Comparison of ENCODE assay signal across 8 mouse cellular contexts in genomic region chr17:84268450-84268849, GRCm38 (mm10).
A peak's percentile ranks its signal among the peaks of the same experiment; 100 is the strongest.
DNase-seq lines count a peak whose midpoint lies in the region; ATAC-seq and TF ChIP-seq lines count a peak whose summit lies in the region.
"Had no signal": no experiment of that assay in that cellular context is flagged by ENCODE, and none has a peak within 500 bp of the region (broad histone marks: within the 10 kb centered on the region; RNA-seq: fewer than 3 reads in every experiment).

No protein-coding gene starts in this region.

- H3K79me2 ChIP-seq in MEL (ENCODE audit: control insufficient read depth, insufficient read depth, low read length, poor library complexity) = 0 out of 2 replicates have a peak, but pooled peaks cover 1% of the 10 kb centered on the region

- peak; percentile 50 for ATAC-seq in common myeloid progenitor, adult 5-6 weeks (replicated peaks; ENCODE audit: low read depth, poor library complexity, severe bottlenecking)
- no peak for ATAC-seq in forebrain, embryonic 12.5 days (ENCODE audit: low FRiP score)
- ATAC-seq in midbrain, embryonic 11.5 days (ENCODE audit: low FRiP score) = no peak

- no peak for TF ChIP-seq EP300 in MEL (IDR thresholded peaks at IDR 0.05; ENCODE audit: low read depth in 1 of 2, low read length in 2 of 2)

- TF ChIP-seq CTCF in MEL (IDR thresholded peaks at IDR 0.05 in 2 of 3, conservative IDR thresholded peaks at IDR 0.05 in 1 of 3; ENCODE audit: control insufficient read depth in 1 of 3, insufficient read depth in 1 of 3, low read depth in 2 of 3, low read length in 3 of 3, poor library complexity in 1 of 3, severe bottlenecking in 1 of 3) = no peak

- peaks cover 6 to 14% of the 10 kb centered on the region in 2 experiments; a peak in 3 of 4 replicates for H3K4me1 ChIP-seq in MEL (ENCODE audit: control insufficient read depth in 1 of 2, insufficient read depth in 2 of 2, low read length in 2 of 2)
- H3K4me1 ChIP-seq in forebrain, embryonic 12.5 days = peaks cover 3% of the 10 kb centered on the region; the same call in 1 of the 2 replicates
- no peaks in the 10 kb centered on the region for H3K4me1 ChIP-seq in midbrain, embryonic 11.5 days (ENCODE audit: control insufficient read depth, insufficient read depth, low read length)

- no peaks in the 10 kb centered on the region for H3K27me3 ChIP-seq in MEL (ENCODE audit: control insufficient read depth in 1 of 2, insufficient read depth in 2 of 2, low read length in 2 of 2)
- H3K27me3 ChIP-seq in forebrain, embryonic 12.5 days = no peaks in the 10 kb centered on the region
- no peaks in the 10 kb centered on the region for H3K27me3 ChIP-seq in midbrain, embryonic 11.5 days (ENCODE audit: control insufficient read depth, insufficient read depth, low read length)

- WGBS in forebrain, embryonic 12.5 days = 74% methylated on average over 3 of the region's 3 CpGs
- WGBS in midbrain, embryonic 11.5 days = 78% methylated on average over 3 of the region's 3 CpGs

- DNase-seq in MEL (ENCODE audit: low read depth, low spot score) = peak; percentile 19
- peak; percentile 37 to 49 for DNase-seq in heart, postnatal 36 days
- DNase-seq in lung, postnatal 25 days (ENCODE audit: low spot score) = peak; percentile 82
- no peak for DNase-seq in ovary, adult 18-20 months (ENCODE audit: low spot score)
- no peak for DNase-seq in midbrain, embryonic 11.5 days (ENCODE audit: low spot score, missing footprints)

- no peaks in the 10 kb centered on the region for H3K9me3 ChIP-seq in MEL (replicated peaks; ENCODE audit: insufficient read depth, low read length)
- H3K9me3 ChIP-seq in forebrain, embryonic 12.5 days = no peaks in the 10 kb centered on the region
- no peaks in the 10 kb centered on the region for H3K9me3 ChIP-seq in midbrain, embryonic 11.5 days (ENCODE audit: control insufficient read depth, low read length)

- intact Hi-C loops in heart, postnatal 36 days (cut with DNase I) = no loop called here

- peaks cover 0 to 17% of the 10 kb centered on the region in 2 experiments; a peak in 2 of 4 replicates for H3K36me3 ChIP-seq in MEL (ENCODE audit: control insufficient read depth in 1 of 2, insufficient read depth in 2 of 2, low read length in 2 of 2)
- peaks cover 9% of the 10 kb centered on the region; the same call in 1 of the 2 replicates for H3K36me3 ChIP-seq in forebrain, embryonic 12.5 days (replicated peaks)
- H3K36me3 ChIP-seq in midbrain, embryonic 11.5 days (ENCODE audit: control insufficient read depth, insufficient read depth, low read length) = no peaks in the 10 kb centered on the region

- no peak for TF ChIP-seq RAD21 in MEL (IDR thresholded peaks at IDR 0.05; ENCODE audit: low read depth, low read length)

- no peak overlapping the region for H3K4me2 ChIP-seq in forebrain, embryonic 12.5 days
- H3K4me2 ChIP-seq in midbrain, embryonic 11.5 days = no peak overlapping the region

- H3K9ac ChIP-seq in MEL (ENCODE audit: control insufficient read depth, low read depth, low read length, poor library complexity, severe bottlenecking) = no peak overlapping the region
- no peak overlapping the region for H3K9ac ChIP-seq in forebrain, embryonic 12.5 days
- no peak overlapping the region for H3K9ac ChIP-seq in midbrain, embryonic 11.5 days (ENCODE audit: low read length)
- H3K9ac ChIP-seq: liver, embryonic 14.5 days had no signal

- no peak for TF ChIP-seq POLR2A in MEL (IDR thresholded peaks at IDR 0.05; ENCODE audit: control insufficient read depth in 1 of 2, insufficient read depth in 1 of 2, low read depth in 1 of 2, low read length in 2 of 2, poor library complexity in 1 of 2)

- peak overlapping the region; percentile 50; the same call in 1 of the 2 replicates for H3K27ac ChIP-seq in MEL (ENCODE audit: control insufficient read depth, low read depth, low read length)
- no peak overlapping the region for H3K27ac ChIP-seq in forebrain, embryonic 12.5 days
- no peak overlapping the region for H3K27ac ChIP-seq in midbrain, embryonic 11.5 days (ENCODE audit: low read depth, low read length)
- H3K27ac ChIP-seq: liver, embryonic 14.5 days had no signal

- H3K4me3 ChIP-seq in MEL (ENCODE audit: control insufficient read depth in 1 of 2, insufficient read depth in 1 of 2, low read depth in 2 of 2, low read length in 2 of 2) = no peak overlapping the region
- H3K4me3 ChIP-seq in forebrain, embryonic 12.5 days (replicated peaks) = no peak overlapping the region
- no peak overlapping the region for H3K4me3 ChIP-seq in midbrain, embryonic 11.5 days (ENCODE audit: low read depth, low read length)

TF ChIP-seq in MEL, 35 proteins besides CTCF, POLR2A, EP300 and RAD21:
- TF ChIP-seq ETS1 (IDR thresholded peaks at IDR 0.05; ENCODE audit: low read depth, low read length) (no peak; the same call in 1 of the 2 replicates), SMC3 (IDR thresholded peaks at IDR 0.05; ENCODE audit: low read depth, low read length) (no peak), TBP (IDR thresholded peaks at IDR 0.05; ENCODE audit: low read depth, low read length) (no peak), MAFK (IDR thresholded peaks at IDR 0.05; ENCODE audit: borderline replicate concordance, low read depth, low read length) (no peak), BHLHE40 (IDR thresholded peaks at IDR 0.05; ENCODE audit: borderline replicate concordance, low read depth, low read length) (no peak)

Comparison
In these comparisons a context has a peak if more than half of its experiments do, and no peak if none do; other contexts are left out.
1. DNase-seq: peak in MEL (single experiment), heart, postnatal 36 days (2 of 2) and lung, postnatal 25 days (single experiment); none in ovary, adult 18-20 months (single experiment) and midbrain, embryonic 11.5 days (single experiment).